Comparison of ENCODE assay signal across 15 mouse cellular contexts in genomic region chr11:100980438-100980837, GRCm38 (mm10). TPM values are rescaled to one million over a fixed set of nuclear protein-coding genes. Genes with fewer than 3 reads are reported as not detected.
DNase-seq lines count a peak whose midpoint lies in the region; ATAC-seq and TF ChIP-seq lines count a peak whose summit lies in the region.
"Had no signal": no experiment of that assay in that cellular context is flagged by ENCODE, and none has a peak within 500 bp of the region (broad histone marks: within the 10 kb centered on the region; RNA-seq: fewer than 3 reads in every experiment).

No protein-coding gene starts in this region.

- no peak overlapping the region for H3K4me3 ChIP-seq in heart, embryonic 13.5 days
- no peak overlapping the region for H3K4me3 ChIP-seq in kidney, embryonic 16.5 days (ENCODE audit: low read length)
- H3K4me3 ChIP-seq in stomach, embryonic 14.5 days (ENCODE audit: low read depth, low read length) = no peak overlapping the region
- H3K4me3 ChIP-seq in stomach, postnatal 0 days (ENCODE audit: low read depth, low read length) = no peak overlapping the region
- no peak overlapping the region for H3K4me3 ChIP-seq in stomach, embryonic 16.5 days (replicated peaks; ENCODE audit: low read length)
- H3K4me3 ChIP-seq: forebrain, embryonic 13.5 days; midbrain, embryonic 12.5 days had no signal

- DNase-seq in heart, postnatal 10 days = no peak
- DNase-seq in kidney, adult 11 months = no peak
- no peak for DNase-seq in stomach, postnatal 0 days (ENCODE audit: low spot score)
- no peak for DNase-seq in urinary bladder, postnatal 36 days (ENCODE audit: low spot score in 2 of 2)
- DNase-seq: cerebellum, postnatal 14 days; layer of hippocampus, adult 9-11 months; thymus, postnatal 25 days had no signal

- H3K27ac ChIP-seq in heart, embryonic 13.5 days (replicated peaks) = peak overlapping the region; percentile 81
- peak overlapping the region; percentile 34 for H3K27ac ChIP-seq in kidney, embryonic 16.5 days (ENCODE audit: low read length)
- peak overlapping the region; percentile 61; the same call in 1 of the 2 replicates for H3K27ac ChIP-seq in stomach, embryonic 14.5 days (ENCODE audit: low read length)
- H3K27ac ChIP-seq in stomach, postnatal 0 days (replicated peaks) = no peak overlapping the region
- H3K27ac ChIP-seq in stomach, embryonic 16.5 days (ENCODE audit: low read length) = peak overlapping the region; percentile 75
- H3K27ac ChIP-seq: forebrain, embryonic 13.5 days; midbrain, embryonic 12.5 days had no signal

- intact Hi-C loops in heart, postnatal 10 days (cut with DNase I) = loop anchor here (5.0 kb wide), 1 partner anchor 202 kb away; no protein-coding TSS in a partner anchor

- H3K9ac ChIP-seq in heart, embryonic 13.5 days = no peak overlapping the region
- H3K9ac ChIP-seq in kidney, embryonic 16.5 days (replicated peaks; ENCODE audit: low read length) = no peak overlapping the region
- no peak overlapping the region for H3K9ac ChIP-seq in stomach, embryonic 14.5 days (replicated peaks; ENCODE audit: low read depth, low read length)
- no peak overlapping the region for H3K9ac ChIP-seq in stomach, postnatal 0 days (ENCODE audit: low read length)
- H3K9ac ChIP-seq in stomach, embryonic 16.5 days (ENCODE audit: low read length) = no peak overlapping the region
- H3K9ac ChIP-seq: forebrain, embryonic 13.5 days; midbrain, embryonic 12.5 days had no signal

- no peak for TF ChIP-seq CTCF in stomach, postnatal 0 days (IDR thresholded peaks at IDR 0.05; ENCODE audit: low read depth)

- H3K9me3 ChIP-seq in heart, embryonic 13.5 days = no peaks in the 10 kb centered on the region
- no peaks in the 10 kb centered on the region for H3K9me3 ChIP-seq in kidney, embryonic 16.5 days (ENCODE audit: low read length)
- H3K9me3 ChIP-seq in stomach, embryonic 14.5 days (ENCODE audit: control insufficient read depth, low read depth, low read length) = no peaks in the 10 kb centered on the region
- no peaks in the 10 kb centered on the region for H3K9me3 ChIP-seq in stomach, postnatal 0 days (ENCODE audit: control insufficient read depth, low read length)
- no peaks in the 10 kb centered on the region for H3K9me3 ChIP-seq in stomach, embryonic 16.5 days (replicated peaks; ENCODE audit: control insufficient read depth, low read length)
- H3K9me3 ChIP-seq: forebrain, embryonic 13.5 days; midbrain, embryonic 12.5 days had no signal

- whole genome bisulfite sequencing in heart, embryonic 13.5 days = 75% methylated on average over 1 of the region's 1 CpGs
- WGBS in kidney, embryonic 16.5 days = 95% methylated on average over 1 of the region's 1 CpGs
- 67% methylated on average over 1 of the region's 1 CpGs for WGBS in stomach, embryonic 14.5 days
- WGBS in stomach, postnatal 0 days = 76% methylated on average over 1 of the region's 1 CpGs
- WGBS in stomach, embryonic 16.5 days = 79% methylated on average over 1 of the region's 1 CpGs

- no peaks in the 10 kb centered on the region for H3K27me3 ChIP-seq in heart, embryonic 13.5 days (replicated peaks)
- H3K27me3 ChIP-seq in kidney, embryonic 16.5 days (ENCODE audit: insufficient read depth, low read length) = peaks cover 8% of the 10 kb centered on the region
- no peaks in the 10 kb centered on the region for H3K27me3 ChIP-seq in stomach, embryonic 14.5 days (ENCODE audit: control insufficient read depth, insufficient read depth, low read length)
- no peaks in the 10 kb centered on the region for H3K27me3 ChIP-seq in stomach, postnatal 0 days (ENCODE audit: control insufficient read depth, insufficient read depth, low read length)
- H3K27me3 ChIP-seq in stomach, embryonic 16.5 days (ENCODE audit: control insufficient read depth, insufficient read depth, low read length) = no peaks in the 10 kb centered on the region

- TF ChIP-seq EP300 in stomach, postnatal 0 days (optimal IDR thresholded peaks at IDR 0.05) = no peak

- H3K4me2 ChIP-seq in heart, embryonic 13.5 days = no peak overlapping the region
- H3K4me2 ChIP-seq in kidney, embryonic 16.5 days (replicated peaks; ENCODE audit: low read depth, low read length) = no peak overlapping the region
- H3K4me2 ChIP-seq in stomach, embryonic 14.5 days (replicated peaks; ENCODE audit: low read depth, low read length) = no peak overlapping the region
- H3K4me2 ChIP-seq in stomach, postnatal 0 days (replicated peaks; ENCODE audit: low read depth) = no peak overlapping the region
- H3K4me2 ChIP-seq in stomach, embryonic 16.5 days (ENCODE audit: low read depth, low read length) = no peak overlapping the region
- H3K4me2 ChIP-seq: forebrain, embryonic 13.5 days; midbrain, embryonic 12.5 days had no signal

- H3K36me3 ChIP-seq in heart, embryonic 13.5 days = no peaks in the 10 kb centered on the region
- H3K36me3 ChIP-seq in kidney, embryonic 16.5 days (ENCODE audit: insufficient read depth, low read length) = no peaks in the 10 kb centered on the region
- H3K36me3 ChIP-seq in stomach, embryonic 14.5 days (ENCODE audit: control insufficient read depth, insufficient read depth, low read length) = no peaks in the 10 kb centered on the region
- no peaks in the 10 kb centered on the region for H3K36me3 ChIP-seq in stomach, postnatal 0 days (ENCODE audit: control insufficient read depth, insufficient read depth, low read length)
- no peaks in the 10 kb centered on the region for H3K36me3 ChIP-seq in stomach, embryonic 16.5 days (ENCODE audit: control insufficient read depth, insufficient read depth, low read length)
- H3K36me3 ChIP-seq: midbrain, embryonic 12.5 days had no signal

- ATAC-seq in heart, embryonic 13.5 days (ENCODE audit: extremely low read depth, insufficient number of reproducible peaks, low FRiP score, low TSS enrichment) = no peak
- no peak for ATAC-seq in kidney, embryonic 16.5 days (ENCODE audit: low FRiP score, low TSS enrichment)
- no peak for ATAC-seq in stomach, embryonic 14.5 days (ENCODE audit: insufficient number of reproducible peaks, insufficient read depth, low FRiP score, low read depth)
- ATAC-seq in stomach, postnatal 0 days (ENCODE audit: low FRiP score, low TSS enrichment) = no peak
- ATAC-seq in stomach, embryonic 16.5 days (ENCODE audit: insufficient read depth, low FRiP score) = no peak
- ATAC-seq: activated CD4-positive, CD25-positive, alpha-beta regulatory T cell, adult 4 months; CD4-positive, CD25-positive, alpha-beta regulatory T cell, adult 4 months; forebrain, embryonic 13.5 days had no signal

- peaks cover 33% of the 10 kb centered on the region for H3K4me1 ChIP-seq in heart, embryonic 13.5 days
- H3K4me1 ChIP-seq in kidney, embryonic 16.5 days (ENCODE audit: insufficient read depth, low read length) = peaks cover 9% of the 10 kb centered on the region; the same call in 1 of the 2 replicates
- peaks cover 8% of the 10 kb centered on the region for H3K4me1 ChIP-seq in stomach, embryonic 14.5 days (ENCODE audit: control insufficient read depth, insufficient read depth, low read length)
- H3K4me1 ChIP-seq in stomach, postnatal 0 days (replicated peaks; ENCODE audit: control insufficient read depth, insufficient read depth) = no peaks in the 10 kb centered on the region
- peaks cover 11% of the 10 kb centered on the region; the same call in 1 of the 2 replicates for H3K4me1 ChIP-seq in stomach, embryonic 16.5 days (ENCODE audit: control insufficient read depth, insufficient read depth, low read length)

RNA-seq across cellular contexts. Expression of gene Cavin1, which starts 9.8 kb away (rescaled TPM):
- 348 and 370 TPM in 2 replicates for polyA plus RNA-seq in heart, embryonic 13.5 days (2015; fragmentation: Nextera tagmentation; extraction: Ambion mirVana)
- 100 to 1,000 TPM; 462 to 471 TPM for total RNA-seq in heart, postnatal 10 days (2021)
- polyA plus RNA-seq in kidney, embryonic 16.5 days (2015; fragmentation: Nextera tagmentation; extraction: Ambion mirVana) = 140 and 161 TPM in 2 replicates
- polyA plus RNA-seq in stomach, embryonic 14.5 days (2014; fragmentation: Nextera tagmentation; extraction: Ambion mirVana) = 136 and 158 TPM in 2 replicates
- polyA plus RNA-seq in stomach, postnatal 0 days (2015; fragmentation: Nextera tagmentation; extraction: Ambion mirVana) = 313 and 331 TPM in 2 replicates
- polyA plus RNA-seq in stomach, embryonic 16.5 days (2015; fragmentation: Nextera tagmentation; extraction: Ambion mirVana) = 381 and 403 TPM in 2 replicates

RNA-seq across cellular contexts. Expression of gene Atp6v0a1, which starts 28.8 kb away (rescaled TPM):
- polyA plus RNA-seq in heart, embryonic 13.5 days (2015; fragmentation: Nextera tagmentation; extraction: Ambion mirVana) = 54.9 and 58.1 TPM in 2 replicates
- total RNA-seq in heart, postnatal 10 days (2021) = 10 to 100 TPM; 89.6 to 93.8 TPM
- 42.2 and 45.3 TPM in 2 replicates for polyA plus RNA-seq in kidney, embryonic 16.5 days (2015; fragmentation: Nextera tagmentation; extraction: Ambion mirVana)
- 38.4 and 42.0 TPM in 2 replicates for polyA plus RNA-seq in stomach, embryonic 14.5 days (2014; fragmentation: Nextera tagmentation; extraction: Ambion mirVana)
- 44.8 and 45.5 TPM in 2 replicates for polyA plus RNA-seq in stomach, postnatal 0 days (2015; fragmentation: Nextera tagmentation; extraction: Ambion mirVana)
- 47.8 and 50.5 TPM in 2 replicates for polyA plus RNA-seq in stomach, embryonic 16.5 days (2015; fragmentation: Nextera tagmentation; extraction: Ambion mirVana)

RNA-seq across cellular contexts. Expression of gene Stat3, which starts 41.1 kb away (rescaled TPM):
- 41.8 and 42.9 TPM in 2 replicates for polyA plus RNA-seq in heart, embryonic 13.5 days (2015; fragmentation: Nextera tagmentation; extraction: Ambion mirVana)
- 100 to 1,000 TPM; 110 to 117 TPM for total RNA-seq in heart, postnatal 10 days (2021)
- polyA plus RNA-seq in kidney, embryonic 16.5 days (2015; fragmentation: Nextera tagmentation; extraction: Ambion mirVana) = 47.9 and 54.4 TPM in 2 replicates
- 43.5 and 44.8 TPM in 2 replicates for polyA plus RNA-seq in stomach, embryonic 14.5 days (2014; fragmentation: Nextera tagmentation; extraction: Ambion mirVana)
- 47.7 and 55.1 TPM in 2 replicates for polyA plus RNA-seq in stomach, postnatal 0 days (2015; fragmentation: Nextera tagmentation; extraction: Ambion mirVana)
- 47.2 and 56.1 TPM in 2 replicates for polyA plus RNA-seq in stomach, embryonic 16.5 days (2015; fragmentation: Nextera tagmentation; extraction: Ambion mirVana)
